Mouse (Mus musculus): ENCODE results near the gene Mybph.

DNA sequence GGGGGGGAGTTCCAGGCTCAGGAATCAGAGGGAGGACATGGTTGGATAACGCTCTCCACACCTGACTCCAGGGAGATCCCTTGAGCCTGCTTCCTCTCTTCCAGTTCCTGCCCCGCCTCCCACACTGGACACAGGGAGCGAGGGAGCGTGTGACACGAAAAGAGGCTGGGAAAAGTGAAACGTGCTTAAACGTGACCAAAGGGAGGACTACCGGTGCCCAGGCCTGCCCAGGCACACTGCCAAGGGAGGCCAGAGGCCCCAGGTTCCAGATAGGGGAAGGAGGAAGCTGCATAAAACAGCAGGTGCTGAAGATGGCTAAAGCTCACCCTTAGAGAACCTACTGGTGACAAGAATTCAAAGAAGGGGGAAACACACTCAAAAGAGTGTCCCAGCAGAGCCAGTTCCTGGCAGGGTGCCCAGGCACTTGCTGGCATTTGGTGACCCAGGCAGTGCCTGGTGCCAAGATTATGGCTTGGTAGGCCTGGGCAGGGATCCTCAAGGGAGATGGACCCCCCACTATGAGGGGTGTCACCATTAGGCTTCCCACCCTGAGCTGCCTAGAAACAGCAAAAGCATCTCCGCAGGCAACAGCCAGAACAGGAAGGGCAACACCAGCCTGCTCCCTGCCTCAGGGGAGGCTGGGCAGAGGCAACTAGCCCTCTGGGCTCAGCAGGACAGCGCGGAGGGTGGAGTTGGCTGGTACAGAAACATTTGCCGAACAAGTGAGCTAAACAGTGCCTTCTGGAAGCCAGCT, 39.7 kb downstream of the Mybph start:
- TF ChIP-seq CTCF (IDR thresholded peaks at IDR 0.05; ENCODE audit: low read depth) (no peak), EP300 (IDR thresholded peaks at IDR 0.05; ENCODE audit: low read depth) (no peak)
